Mouse (Mus musculus) erythroblast, adult 5-6 weeks (primary cell): ENCODE results near the gene Kremen2. TPM values are rescaled to one million over a fixed set of nuclear protein-coding genes. Genes with fewer than 3 reads are reported as not detected.

Experiments
- ATAC-seq: replicated peaks from 2 replicates; pipeline ENCODE4 v1.8.0; 2016; ENCODE audit warnings: moderate number of reproducible peaks, mild to moderate bottlenecking, moderate TSS enrichment, inconsistent platforms; ENCODE audit not compliant: poor library complexity, low FRiP score, severe bottlenecking
- total RNA-seq, 2 experiments: library from RNA; stranded (forward) in 1 of 2; stranded (reverse) in 1 of 2; fragments of 150-400 nt in 1 of 2; fragments of 200-764, 138-1000 nt in 1 of 2; gene quantifications; 2 replicates each; pipeline versions ENCODE4 v1.2.3 to v1.2.4; 2015 to 2017; ENCODE audit warnings: low replicate concordance in 2 of 2

Gene Kremen2
- total RNA-seq, 2 experiments from 2014 or later: not detected

DNA sequence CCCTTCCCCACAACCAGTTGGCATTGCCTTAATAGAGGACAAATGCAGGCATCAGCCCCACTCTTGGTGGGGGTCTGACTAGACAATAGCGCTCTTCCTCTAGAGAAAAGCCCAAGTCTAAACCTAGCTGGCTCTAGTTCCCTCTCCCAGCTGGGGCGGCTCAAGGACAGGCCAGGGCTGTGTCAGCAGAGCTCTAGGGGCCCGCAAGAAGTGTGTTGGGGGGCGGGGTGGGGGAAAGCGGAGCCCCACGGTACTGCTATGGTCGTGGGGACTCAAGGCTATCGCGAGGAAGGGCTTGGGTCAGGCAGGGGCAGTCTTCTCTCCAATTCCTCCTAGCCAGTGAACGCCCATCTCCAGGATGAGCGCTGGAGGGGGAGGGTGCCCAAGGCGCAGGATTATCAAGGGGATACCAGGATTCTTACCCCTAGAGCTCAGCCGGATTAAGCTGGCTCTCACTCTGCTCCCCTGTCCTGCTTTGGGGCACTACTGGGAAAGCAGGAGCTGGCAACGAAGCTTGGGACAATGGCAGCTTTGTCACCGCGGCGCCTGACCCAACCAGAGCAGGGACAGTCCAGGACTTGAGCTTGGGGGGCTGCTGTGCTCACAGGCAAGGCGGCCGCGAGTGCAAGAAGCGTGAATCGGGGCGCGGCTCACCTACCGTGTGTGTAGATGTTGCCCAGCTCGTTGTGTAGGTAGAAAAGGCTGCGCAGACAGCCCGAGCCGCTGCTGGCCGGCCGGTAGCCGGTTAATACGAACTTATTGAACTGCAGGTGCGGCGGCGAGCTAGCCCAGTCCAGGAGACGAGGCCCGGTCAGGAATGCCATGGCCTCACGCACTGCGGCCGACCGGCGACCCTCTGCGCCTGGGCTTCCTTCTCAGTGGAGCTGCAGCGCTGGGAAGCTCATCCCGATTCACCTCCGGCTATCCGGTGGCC, 6.2 kb downstream of the Kremen2 start:
- peak; percentile 10; the same call in 1 of the 2 replicates for ATAC-seq

DNA sequence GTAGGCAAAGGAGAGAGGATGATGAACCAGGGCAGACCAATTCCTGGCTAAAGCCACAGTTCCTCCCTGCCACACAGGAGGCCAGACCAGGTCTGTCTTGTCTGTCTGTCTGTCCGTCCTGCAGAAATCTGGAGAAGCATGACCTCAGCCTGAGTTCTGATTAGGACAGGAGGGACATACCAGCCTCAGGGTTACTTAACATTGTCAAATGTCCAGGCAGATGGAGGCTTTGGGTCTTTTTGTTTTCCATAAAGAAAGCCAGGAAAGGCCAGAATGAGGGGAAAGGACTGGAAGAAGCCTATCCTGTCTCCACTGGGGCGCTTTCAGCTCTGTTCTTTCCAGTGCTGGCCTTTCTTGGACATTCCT, 6.8 kb downstream of the Kremen2 start:
- ATAC-seq: no peak

GRCm38 (mm10) chr17:23737493-23738445, 7.9 kb downstream of the Kremen2 start:
- ATAC-seq: no peak

GRCm38 (mm10) chr17:23734341-23734740, 11.3 kb downstream of the Kremen2 start:
- no peak for ATAC-seq

DNA sequence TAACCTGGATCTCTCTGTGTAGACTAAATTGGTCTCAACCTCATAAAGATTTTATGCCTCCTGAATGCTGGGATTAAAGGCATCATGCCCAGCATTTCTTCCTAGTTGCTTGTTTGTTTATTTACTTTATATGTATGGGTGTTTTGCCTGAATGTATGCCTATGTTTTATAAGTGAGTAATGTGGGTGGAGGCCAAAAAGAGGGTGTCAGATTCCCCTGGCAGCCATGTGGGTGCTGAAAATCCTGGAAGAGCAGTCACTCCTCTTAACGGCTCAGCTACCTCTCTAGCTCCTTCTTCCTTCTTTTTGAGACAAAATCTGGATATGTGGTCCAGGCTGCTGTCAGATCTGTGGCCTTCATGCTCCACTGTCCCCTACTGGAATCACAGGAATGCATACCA, 15.2 kb downstream of the Kremen2 start:
- ATAC-seq: no peak

- ATAC-seq: peak; percentile 71
Observed at GRCm38 (mm10) chr17:23726758-23727142, 18.9 kb downstream of the Kremen2 start.

DNA sequence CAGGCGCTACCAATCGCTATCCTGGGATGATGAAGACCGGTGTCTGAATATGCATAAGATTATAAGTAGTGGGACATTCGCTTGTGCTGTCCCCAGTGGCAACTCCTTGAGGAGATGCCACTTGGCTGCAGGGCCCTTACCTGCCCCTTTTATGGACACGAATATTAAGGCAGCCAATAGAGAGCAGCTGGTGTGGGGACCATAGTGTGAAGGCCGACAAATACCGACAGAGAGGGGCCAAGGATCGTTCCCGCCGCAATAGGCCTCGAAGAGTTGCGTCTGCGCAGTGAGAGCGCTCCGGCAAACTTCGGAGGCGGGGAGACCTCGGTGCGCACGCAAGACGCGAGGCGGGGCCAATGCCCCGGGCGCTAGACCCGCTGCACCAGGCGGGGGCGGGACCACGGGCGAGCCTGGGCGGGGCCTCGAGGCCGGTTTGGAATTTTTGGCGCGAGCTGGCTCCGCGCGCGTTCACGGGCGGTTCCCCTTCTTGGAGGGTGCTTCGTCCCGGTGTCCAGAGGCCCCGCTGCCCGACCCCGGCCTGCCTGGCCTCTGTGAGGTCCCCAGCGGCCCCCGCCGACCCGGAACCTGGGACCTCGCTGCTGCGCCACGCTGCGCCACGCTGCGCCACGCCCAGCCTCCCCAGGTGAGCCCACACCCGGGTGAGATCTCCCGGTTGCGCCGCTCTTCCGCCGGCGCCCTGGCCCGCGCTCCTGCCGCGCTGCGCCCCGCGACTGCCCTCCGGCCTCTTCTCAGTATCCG, 19.5 kb downstream of the Kremen2 start, which contains the start of gene Pkmyt1:
TSS of gene Pkmyt1 (plus strand) at position 338 of the 759 bp plus-strand sequence.
- peak; percentile 93 for ATAC-seq

GRCm38 (mm10) chr17:23725477-23725876, 20.2 kb downstream of the Kremen2 start:
- no peak for ATAC-seq

- ATAC-seq: no peak
Observed at GRCm38 (mm10) chr17:23722376-23723125, 23.1 kb downstream of the Kremen2 start, which contains the start of gene 1520401A03Rik. Gene 1520401A03Rik, minus strand, starts transcription at chr17:23722783.

DNA sequence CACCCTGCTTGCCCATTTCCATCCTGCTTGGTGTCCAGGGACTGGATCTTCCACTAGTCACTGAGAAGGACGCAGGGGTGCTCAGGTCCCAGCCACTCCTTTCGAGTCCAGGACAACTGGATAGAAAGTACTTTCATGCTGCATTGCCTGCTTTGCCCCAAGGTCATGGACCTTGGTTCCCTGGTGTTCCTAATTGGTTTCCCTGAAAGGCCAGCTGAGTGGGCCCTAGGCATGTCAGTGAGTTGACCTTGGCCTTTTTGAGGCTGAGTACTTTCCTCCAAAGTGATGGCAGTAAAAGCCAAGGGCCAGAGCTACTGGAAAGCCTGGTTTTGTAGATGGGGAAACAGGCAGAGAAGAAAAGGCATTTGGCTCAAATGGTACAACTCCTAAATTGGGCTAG, 23.7 kb downstream of the Kremen2 start:
- no peak for ATAC-seq

DNA sequence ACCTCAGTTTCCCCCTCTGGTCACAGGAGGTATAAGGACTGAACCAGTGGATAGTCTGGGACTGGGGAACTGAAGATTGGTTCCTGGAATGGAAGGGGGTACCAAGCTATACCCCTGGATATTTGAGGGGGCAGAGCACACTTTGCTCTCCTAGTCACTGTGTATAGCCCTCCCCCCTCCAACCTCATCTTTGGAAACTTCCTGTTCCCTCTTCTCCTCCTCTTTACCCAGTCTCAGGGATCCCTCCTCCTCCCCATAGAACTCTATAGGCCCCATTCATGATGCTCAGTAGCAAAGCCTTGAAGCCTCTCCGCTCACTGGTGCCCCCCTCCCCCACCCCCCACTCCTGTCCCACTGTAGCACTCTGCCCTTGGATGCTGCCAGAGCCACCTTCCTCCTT, 26.2 kb downstream of the Kremen2 start:
- ATAC-seq: no peak

DNA sequence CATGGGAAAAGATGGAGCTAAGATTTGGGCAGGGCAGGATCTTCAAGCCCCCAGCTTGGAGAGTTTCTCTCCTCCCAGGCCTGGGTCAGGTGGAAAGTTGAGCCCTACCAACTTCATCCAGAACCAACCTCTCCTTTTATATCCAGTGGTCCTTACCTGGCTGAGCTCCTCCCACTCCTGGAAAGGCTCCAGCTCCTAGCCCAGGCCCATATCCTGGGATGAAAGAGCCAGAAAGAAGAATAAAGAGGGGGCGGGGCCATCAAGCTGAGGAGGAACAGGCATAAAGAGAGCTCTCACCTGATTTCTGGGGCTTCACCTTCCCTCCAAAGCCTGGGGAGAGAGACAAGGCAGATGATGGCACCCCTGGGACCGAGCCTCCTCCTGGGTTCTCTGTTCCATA, 28.6 kb downstream of the Kremen2 start:
- no peak for ATAC-seq

DNA sequence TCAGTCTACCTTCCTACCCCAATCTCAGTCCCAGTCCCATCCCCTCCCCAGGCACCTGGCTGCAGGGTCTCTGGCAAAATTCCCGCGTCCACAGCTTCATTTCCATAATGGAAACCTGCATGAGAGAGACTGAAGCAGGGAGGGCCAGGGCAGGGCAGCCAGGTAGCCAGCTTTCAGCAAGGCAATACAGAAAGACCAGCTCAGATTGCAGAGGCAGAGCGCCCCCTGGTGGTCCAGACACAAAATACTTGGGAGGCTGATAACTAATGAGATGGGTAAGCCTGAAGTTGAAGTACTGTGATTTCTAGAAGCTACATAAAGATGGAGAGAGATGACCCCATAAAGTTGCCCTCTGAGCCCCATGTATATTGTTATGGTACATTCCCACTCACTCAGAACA, 39.4 kb downstream of the Kremen2 start:
- ATAC-seq: peak; percentile 81

DNA sequence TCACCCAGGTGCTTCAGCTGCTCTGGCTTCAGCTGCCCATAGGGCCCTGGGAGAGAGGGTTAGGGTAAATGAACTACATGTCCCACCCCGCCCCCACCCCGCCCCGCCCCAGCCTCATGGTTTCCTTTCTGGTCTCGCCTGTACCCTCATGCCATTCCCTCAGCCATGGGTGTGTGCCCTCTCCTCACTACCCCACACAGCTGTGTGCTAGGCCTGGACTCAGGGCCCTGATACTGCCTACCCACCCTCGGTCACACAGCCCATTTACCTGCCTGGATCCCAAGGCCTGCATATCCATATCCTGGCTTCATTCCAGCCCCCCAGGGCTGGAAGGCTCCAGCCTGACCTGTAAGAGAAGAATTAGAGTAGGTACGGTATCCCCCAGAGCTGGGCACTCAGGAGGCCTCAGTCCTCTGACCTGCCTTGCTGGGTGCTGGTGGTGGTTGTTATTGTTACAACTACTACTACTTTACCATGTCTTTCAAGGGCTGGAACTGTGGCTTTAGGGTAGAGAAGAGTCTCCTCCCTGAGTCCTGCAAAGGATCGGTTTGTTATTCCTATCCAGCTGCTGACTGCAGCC, 40.0 kb downstream of the Kremen2 start:
- ATAC-seq: no peak

DNA sequence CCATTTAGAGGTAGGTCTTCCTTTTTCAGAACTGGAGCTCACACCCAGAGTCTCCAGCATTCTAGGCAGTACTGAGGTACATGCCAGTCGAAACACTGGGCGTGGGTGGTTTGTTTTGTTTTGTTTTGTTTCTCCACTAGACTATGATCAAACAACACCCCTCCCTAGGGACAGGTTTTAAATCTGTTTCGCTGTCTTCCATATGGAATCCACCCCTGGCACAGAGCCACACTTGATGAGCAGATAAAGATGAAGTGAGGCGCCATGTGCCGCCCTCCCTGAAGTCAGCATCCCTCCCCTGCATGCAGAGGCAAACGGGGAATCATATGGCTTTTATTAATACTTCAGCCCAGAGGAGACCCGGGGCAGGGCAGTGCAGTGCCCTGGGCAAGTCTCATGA, 40.9 kb downstream of the Kremen2 start:
- no peak for ATAC-seq

GRCm38 (mm10) chr17:23703301-23703700, 42.3 kb downstream of the Kremen2 start:
- no peak for ATAC-seq

- ATAC-seq: peak; percentile 70
Observed at GRCm38 (mm10) chr17:23700079-23700478, 45.6 kb downstream of the Kremen2 start.
